Mouse (Mus musculus) lung, postnatal 0 days (tissue): Measurements from ENCODE around the gene Hoxd4.

Source experiments
- CTCF ChIP-seq: IDR thresholded peaks from 2 replicates; pipeline ENCODE4 v1.5.1; 2016; ENCODE audit warnings: antibody characterized with exemption, mild to moderate bottlenecking
- EP300 ChIP-seq: IDR thresholded peaks from 2 replicates; pipeline ENCODE4 v1.6.1; 2016; ENCODE audit warnings: antibody characterized with exemption, mild to moderate bottlenecking, control low read depth

DNA sequence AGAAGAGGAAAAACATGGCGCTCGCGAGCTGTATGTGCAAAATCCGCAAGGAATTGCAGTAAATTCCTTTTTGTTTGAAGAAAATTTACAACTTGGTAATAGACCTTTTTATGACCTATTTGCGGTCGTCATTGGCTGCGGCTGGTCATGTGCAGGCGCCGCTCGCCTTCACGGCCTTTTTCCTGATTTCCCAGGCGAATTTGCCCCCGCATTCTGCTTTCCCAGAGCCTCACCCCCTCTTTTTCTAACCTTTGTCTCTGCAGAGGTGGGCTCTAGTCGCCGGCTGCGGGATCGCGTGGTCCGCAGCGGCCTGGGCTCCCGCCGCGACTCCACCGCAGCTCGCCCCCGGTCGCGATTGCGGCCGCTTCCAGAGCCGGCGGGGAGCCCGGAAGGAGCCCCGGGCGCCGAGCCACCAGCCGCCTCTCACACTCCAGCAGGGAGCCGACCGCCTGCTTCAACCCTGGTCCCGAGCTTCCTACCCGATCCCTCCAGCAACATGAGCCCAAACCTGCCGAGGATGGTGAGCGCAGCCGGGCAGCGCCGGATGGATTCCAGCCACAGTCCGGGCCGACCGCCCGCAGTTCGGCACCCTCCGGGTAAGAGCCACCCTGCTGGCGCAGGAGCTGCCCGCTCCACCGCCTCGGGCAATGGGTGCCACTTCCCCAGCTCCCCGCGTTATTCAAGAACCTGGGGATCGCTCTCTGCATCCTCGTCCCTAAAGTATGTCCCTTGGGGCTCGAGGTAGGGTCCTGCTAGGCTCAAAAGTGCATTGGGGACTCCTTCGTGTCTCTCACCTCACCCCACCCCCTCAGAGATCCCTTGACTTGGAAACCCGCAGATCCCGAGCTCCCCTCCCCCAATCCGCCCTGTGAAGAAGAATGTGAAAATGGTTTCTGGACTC, at the start of gene Hoxd4, which contains the start of gene Hoxd3:
- TF ChIP-seq EP300 = no peak
- TF ChIP-seq CTCF = no peak
